Comparison of ENCODE assay signal across 14 mouse cellular contexts in the genomic region with DNA sequence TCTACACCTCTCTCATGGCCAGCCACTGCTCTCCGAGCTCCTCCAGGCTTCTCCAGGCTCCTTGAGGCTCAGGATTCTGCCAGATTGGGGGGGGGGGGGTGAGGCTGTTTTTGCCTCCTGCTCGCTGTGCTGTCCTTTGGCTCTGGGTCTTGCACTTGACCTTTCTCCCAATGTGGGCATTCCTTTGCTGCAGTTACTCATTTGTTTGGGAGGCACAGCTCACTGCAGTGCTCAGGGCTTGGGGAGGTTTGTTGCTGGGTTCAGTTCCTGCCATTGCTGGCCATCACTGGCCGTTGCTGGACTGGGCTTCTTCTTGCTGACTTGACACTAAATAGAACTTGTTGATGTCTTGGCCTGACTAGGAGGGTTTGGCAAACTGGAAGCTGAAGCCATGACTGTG.
"Had no signal": no experiment of that assay in that cellular context is flagged by ENCODE, and none has a peak within 500 bp of the region (broad histone marks: within the 10 kb centered on the region; RNA-seq: fewer than 3 reads in every experiment).

No protein-coding gene starts in this region.

- H3K27ac ChIP-seq: limb, embryonic 15.5 days; liver, embryonic 12.5 days; midbrain, embryonic 10.5 days; neural tube, embryonic 15.5 days; stomach, embryonic 15.5 days had no signal

- H3K4me3 ChIP-seq: limb, embryonic 15.5 days; liver, embryonic 12.5 days; midbrain, embryonic 10.5 days; myocyte; neural tube, embryonic 15.5 days; stomach, embryonic 15.5 days had no signal

- DNase-seq: kidney, postnatal 14 days; lung, embryonic 14.5 days; lung, postnatal 10 days; lung, postnatal 4 days; midbrain, embryonic 14.5 days; right cerebral cortex, postnatal 4 days; thymus, adult 2 months; thymus, postnatal 25 days had no signal

- H3K4me1 ChIP-seq: limb, embryonic 15.5 days; neural tube, embryonic 15.5 days; stomach, embryonic 15.5 days had no signal

- H3K27me3 ChIP-seq: limb, embryonic 15.5 days; liver, embryonic 12.5 days; neural tube, embryonic 15.5 days; stomach, embryonic 15.5 days had no signal

- H3K36me3 ChIP-seq: stomach, embryonic 15.5 days had no signal
